17 mouse cellular contexts compared by ENCODE assay signal in the genomic region with DNA sequence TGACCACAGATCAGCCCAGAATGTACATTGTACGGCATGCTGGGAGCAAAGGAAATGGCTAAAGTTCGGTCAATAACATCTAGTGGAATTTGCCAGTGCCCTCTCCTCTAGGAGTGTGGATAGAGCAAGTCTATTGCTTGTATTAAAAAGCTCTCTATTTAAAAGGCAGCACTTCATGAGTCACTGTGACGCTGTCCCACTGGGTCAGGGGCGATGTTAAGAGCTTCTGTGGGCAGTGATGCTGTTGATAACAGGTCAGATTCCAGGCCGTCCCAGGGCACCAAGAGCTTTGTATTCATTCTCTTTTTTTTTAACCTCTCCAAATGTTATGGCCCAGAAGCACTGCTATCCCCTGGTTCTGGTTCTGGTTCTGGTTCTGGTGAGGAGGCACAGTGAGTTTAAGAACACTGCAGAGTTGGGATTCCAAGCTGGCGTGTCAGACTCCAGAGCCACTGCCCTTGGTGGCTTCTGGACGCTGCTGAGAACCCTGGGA. TPM values are rescaled to one million over a fixed set of nuclear protein-coding genes. Genes with fewer than 3 reads are reported as not detected.
DNase-seq lines count a peak whose midpoint lies in the region; ATAC-seq lines count a peak whose summit lies in the region.
"Had no signal": no experiment of that assay in that cellular context is flagged by ENCODE, and none has a peak within 500 bp of the region (broad histone marks: within the 10 kb centered on the region; RNA-seq: fewer than 3 reads in every experiment).

No protein-coding gene starts in this region.

- no peak overlapping the region for H3K9ac ChIP-seq in hindbrain, embryonic 16.5 days (ENCODE audit: low read depth, low read length)
- no peak overlapping the region for H3K9ac ChIP-seq in hindbrain, embryonic 14.5 days
- H3K9ac ChIP-seq in midbrain, embryonic 15.5 days, result no peak overlapping the region
- no peak overlapping the region for H3K9ac ChIP-seq in stomach, embryonic 16.5 days (ENCODE audit: low read length)

- no peak overlapping the region for H3K4me2 ChIP-seq in hindbrain, embryonic 16.5 days (ENCODE audit: low read length)
- H3K4me2 ChIP-seq in hindbrain, embryonic 14.5 days (replicated peaks), result no peak overlapping the region
- H3K4me2 ChIP-seq in midbrain, embryonic 15.5 days, result no peak overlapping the region
- H3K4me2 ChIP-seq in stomach, embryonic 16.5 days (ENCODE audit: low read depth, low read length), result no peak overlapping the region

- 0 out of 2 replicates have a peak overlapping the region, but pooled peaks have one; percentile 17 for H3K27ac ChIP-seq in hindbrain, embryonic 16.5 days (ENCODE audit: low read depth, low read length)
- no peak overlapping the region for H3K27ac ChIP-seq in hindbrain, embryonic 14.5 days
- H3K27ac ChIP-seq in midbrain, embryonic 10.5 days (replicated peaks), result 0 out of 2 replicates have a peak overlapping the region, but pooled peaks have one; percentile 2
- no peak overlapping the region for H3K27ac ChIP-seq in midbrain, embryonic 15.5 days
- H3K27ac ChIP-seq in stomach, embryonic 16.5 days (ENCODE audit: low read length), result peak overlapping the region; percentile 52; the same call in 1 of the 2 replicates
- H3K27ac ChIP-seq: macrophage had no signal

- no peak overlapping the region for H3K4me3 ChIP-seq in hindbrain, embryonic 16.5 days (ENCODE audit: low read length)
- no peak overlapping the region for H3K4me3 ChIP-seq in hindbrain, embryonic 14.5 days (replicated peaks; ENCODE audit: low read length)
- H3K4me3 ChIP-seq in midbrain, embryonic 10.5 days, result no peak overlapping the region
- no peak overlapping the region for H3K4me3 ChIP-seq in midbrain, embryonic 15.5 days
- H3K4me3 ChIP-seq in stomach, embryonic 16.5 days (replicated peaks; ENCODE audit: low read length), result no peak overlapping the region

- intact Hi-C loops in heart, postnatal 25 days (cut with DNase I), result no loop called here

- peaks cover 26% of the 10 kb centered on the region for H3K36me3 ChIP-seq in hindbrain, embryonic 16.5 days (ENCODE audit: control insufficient read depth, insufficient read depth, low read length)
- peaks cover 72% of the 10 kb centered on the region for H3K36me3 ChIP-seq in hindbrain, embryonic 14.5 days (replicated peaks; ENCODE audit: control insufficient read depth, insufficient read depth)
- peaks cover 97% of the 10 kb centered on the region for H3K36me3 ChIP-seq in midbrain, embryonic 10.5 days
- H3K36me3 ChIP-seq in midbrain, embryonic 15.5 days (replicated peaks), result peaks cover 28% of the 10 kb centered on the region
- peaks cover 6% of the 10 kb centered on the region; the same call in 1 of the 2 replicates for H3K36me3 ChIP-seq in stomach, embryonic 16.5 days (ENCODE audit: control insufficient read depth, insufficient read depth, low read length)
- H3K36me3 ChIP-seq: G1E had no signal

- no peaks in the 10 kb centered on the region for H3K27me3 ChIP-seq in hindbrain, embryonic 16.5 days (replicated peaks; ENCODE audit: control insufficient read depth, insufficient read depth, low read length)
- no peaks in the 10 kb centered on the region for H3K27me3 ChIP-seq in hindbrain, embryonic 14.5 days (ENCODE audit: control insufficient read depth, insufficient read depth, low read length)
- no peaks in the 10 kb centered on the region for H3K27me3 ChIP-seq in midbrain, embryonic 10.5 days (ENCODE audit: low read depth, poor library complexity, severe bottlenecking)
- H3K27me3 ChIP-seq in midbrain, embryonic 15.5 days (replicated peaks), result no peaks in the 10 kb centered on the region
- H3K27me3 ChIP-seq in stomach, embryonic 16.5 days (ENCODE audit: control insufficient read depth, insufficient read depth, low read length), result no peaks in the 10 kb centered on the region

- H3K4me1 ChIP-seq in hindbrain, embryonic 16.5 days (ENCODE audit: control insufficient read depth, insufficient read depth, low read depth, low read length), result no peaks in the 10 kb centered on the region
- H3K4me1 ChIP-seq in hindbrain, embryonic 14.5 days (replicated peaks; ENCODE audit: control insufficient read depth, insufficient read depth, low read length), result peaks cover 3% of the 10 kb centered on the region
- peaks cover 9% of the 10 kb centered on the region for H3K4me1 ChIP-seq in midbrain, embryonic 10.5 days
- no peaks in the 10 kb centered on the region for H3K4me1 ChIP-seq in midbrain, embryonic 15.5 days
- H3K4me1 ChIP-seq in stomach, embryonic 16.5 days (ENCODE audit: control insufficient read depth, insufficient read depth, low read length), result peaks cover 2% of the 10 kb centered on the region; the same call in 1 of the 2 replicates

- peak; percentile 86 for DNase-seq in heart, adult 11 months
- DNase-seq in heart, postnatal 25 days (ENCODE audit: low spot score), result no peak
- no peak for DNase-seq in hindbrain, embryonic 14.5 days (ENCODE audit: low spot score)
- DNase-seq in midbrain, embryonic 10.5 days (ENCODE audit: low spot score), result no peak
- DNase-seq: cerebellum, adult 9-10 months; embryo, embryonic 11 days; kidney, adult 8-10 months had no signal

- no peaks in the 10 kb centered on the region for H3K9me3 ChIP-seq in hindbrain, embryonic 16.5 days (ENCODE audit: control insufficient read depth, low read length)
- H3K9me3 ChIP-seq in hindbrain, embryonic 14.5 days (ENCODE audit: control insufficient read depth, low read length), result no peaks in the 10 kb centered on the region
- no peaks in the 10 kb centered on the region for H3K9me3 ChIP-seq in midbrain, embryonic 10.5 days (replicated peaks)
- H3K9me3 ChIP-seq in midbrain, embryonic 15.5 days, result no peaks in the 10 kb centered on the region
- H3K9me3 ChIP-seq in stomach, embryonic 16.5 days (replicated peaks; ENCODE audit: control insufficient read depth, low read length), result no peaks in the 10 kb centered on the region

- ATAC-seq in hindbrain, embryonic 16.5 days, result no peak
- no peak for ATAC-seq in hindbrain, embryonic 14.5 days (ENCODE audit: low FRiP score)
- no peak for ATAC-seq in midbrain, embryonic 15.5 days (replicated peaks)
- no peak for ATAC-seq in stomach, embryonic 16.5 days (ENCODE audit: insufficient read depth, low FRiP score)
- ATAC-seq in activated CD4-positive, CD25-positive, alpha-beta regulatory T cell, adult 4 months, result no peak
- ATAC-seq: forebrain, embryonic 14.5 days had no signal

- 84% methylated on average over 7 of the region's 7 CpGs for WGBS in hindbrain, embryonic 16.5 days
- WGBS in hindbrain, embryonic 14.5 days, result 77% methylated on average over 7 of the region's 7 CpGs
- 89% methylated on average over 7 of the region's 7 CpGs for WGBS in midbrain, embryonic 10.5 days
- 85% methylated on average over 7 of the region's 7 CpGs for WGBS in midbrain, embryonic 15.5 days
- 76% methylated on average over 7 of the region's 7 CpGs for WGBS in stomach, embryonic 16.5 days

RNA-seq across cellular contexts. Expression of a gene that starts 17.5 kb away (rescaled TPM):
- total RNA-seq in heart, postnatal 25 days (2021), result not detected
- not detected in 2 replicates for polyA plus RNA-seq in hindbrain, embryonic 16.5 days (2015; fragmentation: Nextera tagmentation; extraction: Ambion mirVana)
- not detected in 2 replicates for polyA plus RNA-seq in hindbrain, embryonic 14.5 days (2014; fragmentation: Nextera tagmentation; extraction: Ambion mirVana)
- not detected in 2 replicates for polyA plus RNA-seq in midbrain, embryonic 10.5 days (2016; fragmentation: Nextera tagmentation; extraction: Ambion mirVana)
- not detected in 2 replicates for polyA plus RNA-seq in midbrain, embryonic 15.5 days (2015; fragmentation: Nextera tagmentation; extraction: Ambion mirVana)
- 0.10 and 0.14 TPM in 2 replicates for polyA plus RNA-seq in stomach, embryonic 16.5 days (2015; fragmentation: Nextera tagmentation; extraction: Ambion mirVana)
- 1 to 10 TPM; 2.2 to 4.2 TPM for polyA plus RNA-seq in activated CD4-positive, CD25-positive, alpha-beta regulatory T cell, adult 4 months (2017; shearing (Covaris generic))
- total RNA-seq: liver, adult 2 months; neutrophil, adult 5-6 weeks had no signal
- polyA plus RNA-seq: forebrain, embryonic 14.5 days; G1E; hindbrain, embryonic 11.5 days; macrophage had no signal

Comparison
In these comparisons a context has a peak if more than half of its experiments do, and no peak if none do; other contexts are left out.
1. H3K27ac ChIP-seq: peak in hindbrain, embryonic 16.5 days (single experiment), midbrain, embryonic 10.5 days (single experiment) and stomach, embryonic 16.5 days (single experiment); none in hindbrain, embryonic 14.5 days (single experiment) and midbrain, embryonic 15.5 days (single experiment).